Mouse (Mus musculus): ENCODE results near the gene Zfp454.

- TF ChIP-seq E2F4 (IDR thresholded peaks at IDR 0.05; ENCODE audit: insufficient read depth) (no peak), POLR2AphosphoS2 (IDR thresholded peaks at IDR 0.05; ENCODE audit: insufficient read length, low read depth) (no peak), POLR2A (IDR thresholded peaks at IDR 0.05; ENCODE audit: insufficient read length, low read depth) (no peak), CEBPB (IDR thresholded peaks at IDR 0.05; ENCODE audit: insufficient read depth, poor library complexity, severe bottlenecking) (no peak), MAX (IDR thresholded peaks at IDR 0.05; ENCODE audit: low read depth) (no peak), USF1 (IDR thresholded peaks at IDR 0.05; ENCODE audit: low read depth) (no peak), MYOD1 (IDR thresholded peaks at IDR 0.05; ENCODE audit: control insufficient read depth in 1 of 3, insufficient read length in 2 of 3, low read depth in 2 of 3) (no peak), TCF12 (IDR thresholded peaks at IDR 0.05; ENCODE audit: insufficient read depth, poor library complexity, severe bottlenecking) (no peak), SRF (IDR thresholded peaks at IDR 0.05; ENCODE audit: control insufficient read depth, insufficient read length, low read depth) (no peak), TCF3 (IDR thresholded peaks at IDR 0.05; ENCODE audit: insufficient read length, low read depth) (no peak), MYOG (IDR thresholded peaks at IDR 0.05; ENCODE audit: control insufficient read depth in 1 of 3, insufficient read depth in 1 of 3, insufficient read length in 2 of 3, low read depth in 2 of 3) (no peak)
Observed at GRCm38 (mm10) chr11:50835727-50836126, 51.7 kb downstream of the Zfp454 start.

Data from myocyte (in vitro differentiated cells).